Mouse (Mus musculus) frontal cortex, postnatal 25 days (tissue): ENCODE data around the gene Hspa13.
A peak's percentile ranks its signal among the peaks of the same experiment; 100 is the strongest.

Experiments
- DNase-seq, 2 experiments: peaks; one replicate each; pipeline ENCODE4 v3.0.0; 2022; ENCODE audit warnings: low spot score in 2 of 2

The Hspa13 gene

GRCm38 (mm10) chr16:75766388-75767249 lies at the start of gene Hspa13:
Hspa13 (minus strand) TSS chr16:75767104.
- DNase-seq = peak; percentile 95 to 97

GRCm38 (mm10) chr16:75779271-75779670 lies 12.4 kb upstream of the Hspa13 start:
- DNase-seq = no peak

GRCm38 (mm10) chr16:75773222-75773621 lies 6.3 kb upstream of the Hspa13 start:
- DNase-seq = no peak

GRCm38 (mm10) chr16:75767250-75768002 lies 522 bp upstream of the Hspa13 start:
- no peak for DNase-seq

- DNase-seq = no peak
Observed at GRCm38 (mm10) chr16:75752876-75753275, 14.0 kb downstream of the Hspa13 start.

GRCm38 (mm10) chr16:75750103-75750502 lies 16.8 kb downstream of the Hspa13 start:
- no peak for DNase-seq

- DNase-seq = no peak
Observed at GRCm38 (mm10) chr16:75748926-75749325, 18.0 kb downstream of the Hspa13 start.

- DNase-seq = no peak
Observed at GRCm38 (mm10) chr16:75744014-75744413, 22.9 kb downstream of the Hspa13 start.

- DNase-seq = no peak
Observed at GRCm38 (mm10) chr16:75717405-75718173, 49.3 kb downstream of the Hspa13 start.

GRCm38 (mm10) chr16:75696176-75696575 lies 70.7 kb downstream of the Hspa13 start:
- peak; percentile 6 to 16 for DNase-seq
